Mouse (Mus musculus) MEL (cell line): ENCODE data around the gene Btg1.

Experiments
- CTCF ChIP-seq, 3 experiments: IDR thresholded peaks in 2 of 3; conservative IDR thresholded peaks in 1 of 3; 2 replicates each; pipeline ENCODE4 v1.5.1; 2011 to 2012; ENCODE audit warnings: low read length in 3 of 3, low read depth in 2 of 3, mild to moderate bottlenecking in 2 of 3, improper control_type of control experiment in 1 of 3, inconsistent platforms in 1 of 3, mixed read lengths in 1 of 3, moderate library complexity in 1 of 3; ENCODE audit not compliant: control insufficient read depth in 1 of 3, insufficient read depth in 1 of 3, poor library complexity in 1 of 3, severe bottlenecking in 1 of 3
- EP300 ChIP-seq, 2 experiments: IDR thresholded peaks; 2 replicates each; pipeline ENCODE4 v1.6.1; 2011; ENCODE audit warnings: improper control_type of control experiment in 2 of 2, low read length in 2 of 2, low read depth in 1 of 2, mild to moderate bottlenecking in 1 of 2
- MAX ChIP-seq: IDR thresholded peaks from 2 replicates; pipeline ENCODE4 v1.6.1; 2011; ENCODE audit warnings: low read length, improper control_type of control experiment
- NELFE ChIP-seq: IDR thresholded peaks from 2 replicates; pipeline ENCODE4 v1.6.1; 2011; ENCODE audit warnings: low read depth, low read length, improper control_type of control experiment
- NRF1 ChIP-seq: IDR thresholded peaks from 2 replicates; pipeline ENCODE4 v1.6.1; 2014; ENCODE audit warnings: low read depth, mild to moderate bottlenecking, inconsistent platforms, low read length, improper control_type of control experiment, moderate library complexity; ENCODE audit not compliant: poor library complexity, insufficient read depth, severe bottlenecking
- POLR2A ChIP-seq, 2 experiments: IDR thresholded peaks; 2 replicates each; pipeline ENCODE4 v1.6.1; 2011 to 2012; ENCODE audit warnings: low read length in 2 of 2, mild to moderate bottlenecking in 2 of 2, control low read depth in 1 of 2, improper control_type of control experiment in 1 of 2, low read depth in 1 of 2, moderate library complexity in 1 of 2; ENCODE audit not compliant: control insufficient read depth in 1 of 2, insufficient read depth in 1 of 2, poor library complexity in 1 of 2
- SIN3A ChIP-seq: IDR thresholded peaks from 2 replicates; pipeline ENCODE4 v1.6.1; 2012; ENCODE audit warnings: low read length, improper control_type of control experiment, inconsistent platforms
- TAL1 ChIP-seq: IDR thresholded peaks from 2 replicates; pipeline ENCODE4 v1.6.1; 2012; ENCODE audit warnings: mild to moderate bottlenecking, inconsistent platforms, low read length, moderate library complexity, mixed read lengths

DNA sequence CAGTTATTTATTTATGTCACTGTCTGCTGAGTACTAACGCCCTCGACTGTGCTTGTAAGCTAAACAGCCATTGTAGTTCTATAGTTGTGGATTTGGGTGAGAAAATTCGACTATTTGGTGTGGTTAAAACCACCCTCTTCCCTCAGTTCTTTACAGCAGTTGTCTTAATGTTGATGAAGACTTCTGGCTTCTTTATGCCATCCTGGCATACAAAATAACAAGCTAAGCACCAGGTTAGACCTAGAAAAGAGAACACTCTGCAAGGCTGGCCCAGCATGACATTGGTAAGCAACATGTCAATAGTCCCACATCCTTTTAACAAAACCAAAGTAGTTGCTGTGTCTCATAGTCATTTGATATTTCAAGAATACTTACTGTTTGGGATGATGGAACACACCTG lies 14.5 kb upstream of the Btg1 start:
- TF ChIP-seq NELFE (no peak), NRF1 (no peak), MAX (no peak), TAL1 (no peak), POLR2A (IDR thresholded peaks at IDR 0.05; ENCODE audit: control insufficient read depth in 1 of 2, insufficient read depth in 1 of 2, low read depth in 1 of 2, low read length in 2 of 2, poor library complexity in 1 of 2) (no peak), CTCF (IDR thresholded peaks at IDR 0.05 in 2 of 3, conservative IDR thresholded peaks at IDR 0.05 in 1 of 3; ENCODE audit: control insufficient read depth in 1 of 3, insufficient read depth in 1 of 3, low read depth in 2 of 3, low read length in 3 of 3, poor library complexity in 1 of 3, severe bottlenecking in 1 of 3) (no peak), EP300 (IDR thresholded peaks at IDR 0.05; ENCODE audit: low read depth in 1 of 2, low read length in 2 of 2) (no peak), SIN3A (no peak)
